Mouse (Mus musculus): ENCODE results near the gene Lhfp. TPM values are rescaled to one million over a fixed set of nuclear protein-coding genes. Genes with fewer than 3 reads are reported as not detected.

Gene Lhfp
- polyA plus RNA-seq, 1 experiment from 2014 or later, result 0.24 TPM

GRCm38 (mm10) chr3:53056430-53056829 lies 15.1 kb downstream of the Lhfp start:
- Histone ChIP-seq H3K36me3 (ENCODE audit: inconsistent target) (no peaks in the 10 kb centered on the region), H3K4me3 (ENCODE audit: inconsistent target) (no peak overlapping the region), H3K27ac (no peak overlapping the region), H3K79me2 (ENCODE audit: inconsistent target) (no peaks in the 10 kb centered on the region)
- WGBS (ENCODE audit: missing documents), result 90% methylated on average over 10 of the region's 10 CpGs

DNA sequence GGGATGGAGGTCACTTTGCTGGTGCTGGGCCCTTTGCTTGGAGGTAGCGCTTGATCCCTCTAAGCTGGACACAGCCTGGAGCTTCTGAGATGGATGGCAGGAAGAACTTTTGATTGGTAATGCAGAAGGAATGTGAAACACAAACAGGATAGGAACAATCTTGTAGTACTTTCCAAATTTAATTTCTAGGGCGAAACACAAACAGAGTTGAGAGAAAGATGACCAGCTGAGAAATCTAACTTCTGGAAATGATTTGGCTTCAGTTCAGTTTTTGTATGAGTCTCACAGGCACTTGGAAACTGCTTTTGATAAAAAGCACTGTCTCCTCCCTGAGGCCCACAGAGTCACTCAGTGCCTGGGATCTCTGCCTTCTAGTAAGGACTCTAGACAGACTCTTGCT lies 18.6 kb downstream of the Lhfp start:
- Histone ChIP-seq H3K79me2 (ENCODE audit: inconsistent target) (no peaks in the 10 kb centered on the region), H3K27ac (no peak overlapping the region), H3K4me3 (ENCODE audit: inconsistent target) (no peak overlapping the region), H3K36me3 (ENCODE audit: inconsistent target) (no peaks in the 10 kb centered on the region)
- 100% methylated on average over 2 of the region's 2 CpGs for WGBS (ENCODE audit: missing documents)

DNA sequence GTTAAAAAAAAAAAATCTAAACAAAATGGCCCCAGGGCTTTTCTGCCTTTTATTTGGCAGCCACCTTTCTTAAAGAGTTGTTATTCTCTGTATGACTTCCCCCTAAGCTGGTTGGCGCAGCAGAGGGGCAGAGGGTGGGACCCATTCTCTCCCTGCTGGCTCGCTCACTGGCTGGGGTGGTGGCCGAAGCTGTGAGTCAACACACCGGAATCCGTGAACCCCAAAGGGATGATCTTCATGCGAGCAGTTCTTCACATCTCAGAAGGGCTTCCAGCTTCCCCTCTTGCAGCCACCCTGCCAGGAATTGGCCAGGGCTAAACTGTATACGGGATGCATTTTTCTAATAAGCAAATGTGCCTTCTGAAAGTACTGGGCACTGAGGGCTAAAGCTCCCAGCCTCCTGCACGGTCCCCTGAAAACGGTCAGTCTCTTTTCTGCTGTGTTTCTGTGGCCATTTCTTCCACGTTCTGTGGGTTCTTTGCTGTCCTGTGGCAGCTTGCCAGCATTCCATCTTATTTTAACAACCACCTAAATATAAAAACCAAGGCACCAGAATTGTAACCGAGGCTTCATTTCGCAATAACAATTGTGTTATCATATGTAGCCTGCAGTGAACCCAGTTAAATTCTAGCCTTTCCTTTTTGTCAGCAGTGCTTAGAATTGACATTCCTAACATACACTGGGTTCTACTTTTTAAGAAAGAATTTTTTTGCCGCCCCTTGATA lies 22.3 kb downstream of the Lhfp start:
- Histone ChIP-seq H3K36me3 (ENCODE audit: inconsistent target) (no peaks in the 10 kb centered on the region), H3K4me3 (ENCODE audit: inconsistent target) (no peak overlapping the region), H3K27ac (no peak overlapping the region), H3K79me2 (ENCODE audit: inconsistent target) (no peaks in the 10 kb centered on the region)
- WGBS (ENCODE audit: missing documents), result 69% methylated on average over 13 of the region's 13 CpGs

GRCm38 (mm10) chr3:53065267-53066094 lies 24.2 kb downstream of the Lhfp start:
- no peak overlapping the region for H3K27ac ChIP-seq
- 89% methylated on average over 13 of the region's 13 CpGs for WGBS (ENCODE audit: missing documents)
- H3K79me2 ChIP-seq (ENCODE audit: inconsistent target), result no peaks in the 10 kb centered on the region
- no peaks in the 10 kb centered on the region for H3K36me3 ChIP-seq (ENCODE audit: inconsistent target)
- H3K4me3 ChIP-seq (ENCODE audit: inconsistent target), result no peak overlapping the region

GRCm38 (mm10) chr3:53066095-53066372 lies 24.7 kb downstream of the Lhfp start:
- WGBS (ENCODE audit: missing documents), result 74% methylated on average over 4 of the region's 4 CpGs

DNA sequence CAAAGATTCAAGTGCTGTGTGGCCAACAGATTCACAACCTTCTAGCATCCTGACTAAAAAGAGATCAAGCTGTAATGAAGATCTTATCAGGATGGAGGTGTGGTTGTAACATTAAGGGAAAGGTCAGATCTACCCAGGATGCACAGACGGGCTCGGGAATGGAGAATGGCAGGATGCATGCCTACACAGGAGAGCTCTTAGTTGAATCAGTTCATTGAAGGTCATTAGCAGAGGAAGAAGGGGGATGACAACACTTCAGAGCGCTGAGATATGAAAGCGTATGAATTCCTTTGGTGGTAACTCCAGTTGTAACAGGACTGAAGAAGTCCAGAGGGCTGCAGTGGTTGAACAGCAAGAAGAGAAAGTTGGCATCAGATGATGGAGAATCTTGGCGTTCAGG lies 27.1 kb downstream of the Lhfp start:
- 84% methylated on average over 5 of the region's 5 CpGs for WGBS (ENCODE audit: missing documents)
- Histone ChIP-seq H3K36me3 (ENCODE audit: inconsistent target) (no peaks in the 10 kb centered on the region), H3K27ac (no peak overlapping the region), H3K4me3 (ENCODE audit: inconsistent target) (no peak overlapping the region), H3K79me2 (ENCODE audit: inconsistent target) (no peaks in the 10 kb centered on the region)

More at GRCm38 (mm10) chr3:53066095-53066372, 24.7 kb downstream of the Lhfp start:
- no peaks in the 10 kb centered on the region for H3K79me2 ChIP-seq (ENCODE audit: inconsistent target)
- H3K36me3 ChIP-seq (ENCODE audit: inconsistent target), result no peaks in the 10 kb centered on the region
- no peak overlapping the region for H3K27ac ChIP-seq
- no peak overlapping the region for H3K4me3 ChIP-seq (ENCODE audit: inconsistent target)

DNA sequence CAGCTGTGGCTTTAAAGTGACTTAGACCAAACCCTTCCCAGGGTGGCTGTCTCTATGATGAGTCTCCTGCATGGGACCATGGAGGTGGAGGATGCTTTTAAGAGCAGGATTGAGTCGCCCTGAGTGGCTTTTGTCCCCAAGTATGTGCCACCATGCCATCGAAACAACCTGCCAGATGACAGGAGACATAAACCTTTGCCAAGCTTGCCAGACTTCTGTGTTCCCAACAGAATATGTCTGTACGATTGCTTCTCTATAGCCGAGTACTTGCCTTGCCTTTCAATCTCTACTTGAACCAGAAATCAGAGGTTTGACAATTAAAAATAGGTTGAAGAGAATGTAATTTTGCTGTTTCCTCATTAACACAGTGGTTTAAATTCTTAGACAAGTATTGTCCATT lies 32.9 kb downstream of the Lhfp start:
- Histone ChIP-seq H3K79me2 (ENCODE audit: inconsistent target) (no peaks in the 10 kb centered on the region), H3K4me3 (ENCODE audit: inconsistent target) (no peak overlapping the region), H3K27ac (no peak overlapping the region), H3K36me3 (ENCODE audit: inconsistent target) (no peaks in the 10 kb centered on the region)
- 93% methylated on average over 4 of the region's 4 CpGs for WGBS (ENCODE audit: missing documents)

DNA sequence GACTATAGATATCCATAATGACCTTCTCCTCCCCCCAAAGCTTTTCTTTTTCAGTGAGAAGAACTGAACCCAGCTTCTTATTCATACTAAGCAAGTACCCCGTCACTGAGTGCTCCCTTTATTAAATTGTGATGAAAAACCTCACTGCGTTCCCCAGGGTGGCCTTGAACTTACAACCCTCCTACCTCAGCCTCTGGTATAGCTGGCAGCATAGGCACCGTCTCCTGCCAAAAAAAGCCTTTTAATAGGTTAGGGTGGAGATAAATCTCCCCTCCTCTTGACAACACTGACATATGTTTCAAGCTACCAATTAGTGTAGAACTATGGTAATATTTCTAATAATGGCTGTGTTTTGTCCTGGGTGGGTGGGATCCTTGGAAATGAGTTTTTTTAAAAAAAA lies 33.4 kb downstream of the Lhfp start:
- H3K4me3 ChIP-seq (ENCODE audit: inconsistent target), result no peak overlapping the region
- H3K27ac ChIP-seq, result no peak overlapping the region
- 74% methylated on average over 3 of the region's 3 CpGs for WGBS (ENCODE audit: missing documents)
- H3K36me3 ChIP-seq (ENCODE audit: inconsistent target), result no peaks in the 10 kb centered on the region
- H3K79me2 ChIP-seq (ENCODE audit: inconsistent target), result no peaks in the 10 kb centered on the region

DNA sequence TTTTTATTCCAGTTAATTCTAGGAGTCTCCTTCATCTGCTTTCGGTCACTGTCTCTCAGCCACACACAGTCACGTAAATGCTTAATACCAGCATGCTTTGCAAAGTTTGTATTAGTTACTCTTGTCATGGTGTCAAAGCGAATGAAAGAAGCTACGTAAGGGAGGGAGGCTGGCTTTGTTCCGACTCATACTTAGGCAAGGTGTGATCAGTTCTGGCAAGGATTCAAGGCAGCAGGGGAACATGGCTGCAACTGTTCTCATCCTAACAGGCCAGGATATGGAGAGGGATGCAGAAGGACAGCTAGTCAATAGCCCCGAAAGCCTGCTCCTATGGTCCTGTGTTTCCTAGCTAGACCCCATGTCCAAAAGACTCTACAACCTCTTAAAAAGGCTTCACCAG lies 39.0 kb downstream of the Lhfp start:
- no peak overlapping the region for H3K27ac ChIP-seq
- H3K36me3 ChIP-seq (ENCODE audit: inconsistent target), result no peaks in the 10 kb centered on the region
- H3K4me3 ChIP-seq (ENCODE audit: inconsistent target), result no peak overlapping the region
- WGBS (ENCODE audit: missing documents), result 98% methylated on average over 6 of the region's 6 CpGs
- H3K79me2 ChIP-seq (ENCODE audit: inconsistent target), result no peaks in the 10 kb centered on the region

GRCm38 (mm10) chr3:53080710-53081109 lies 39.4 kb downstream of the Lhfp start:
- no peak overlapping the region for H3K27ac ChIP-seq
- no peaks in the 10 kb centered on the region for H3K36me3 ChIP-seq (ENCODE audit: inconsistent target)
- H3K79me2 ChIP-seq (ENCODE audit: inconsistent target), result no peaks in the 10 kb centered on the region
- 96% methylated on average over 6 of the region's 8 CpGs for WGBS (ENCODE audit: missing documents)
- no peak overlapping the region for H3K4me3 ChIP-seq (ENCODE audit: inconsistent target)

DNA sequence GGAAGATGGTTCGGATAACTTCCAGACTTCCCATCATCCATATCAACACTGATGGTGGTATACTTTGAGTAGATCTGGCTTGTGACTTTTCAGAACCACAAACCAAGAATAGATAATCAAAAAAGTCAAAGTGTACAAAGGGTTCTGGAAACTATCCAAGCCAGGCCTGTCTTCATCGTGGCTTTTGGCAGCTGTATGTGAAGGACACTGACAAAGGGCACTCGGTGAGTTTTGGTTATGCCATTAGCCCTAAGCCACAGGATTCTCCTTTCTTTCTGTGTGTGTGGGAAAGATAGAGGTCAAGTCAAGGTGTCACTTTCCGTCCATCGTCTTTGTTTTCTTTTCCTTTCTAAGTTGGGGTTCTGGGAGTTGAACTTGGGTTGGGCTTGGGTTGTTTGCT lies 42.4 kb downstream of the Lhfp start:
- Histone ChIP-seq H3K36me3 (ENCODE audit: inconsistent target) (no peaks in the 10 kb centered on the region), H3K79me2 (ENCODE audit: inconsistent target) (no peaks in the 10 kb centered on the region), H3K4me3 (ENCODE audit: inconsistent target) (no peak overlapping the region), H3K27ac (no peak overlapping the region)
- 88% methylated on average over 5 of the region's 5 CpGs for WGBS (ENCODE audit: missing documents)

GRCm38 (mm10) chr3:53084806-53085205 lies 43.5 kb downstream of the Lhfp start:
- 94% methylated on average over 8 of the region's 8 CpGs for WGBS (ENCODE audit: missing documents)
- no peak overlapping the region for H3K4me3 ChIP-seq (ENCODE audit: inconsistent target)
- H3K36me3 ChIP-seq (ENCODE audit: inconsistent target), result no peaks in the 10 kb centered on the region
- H3K79me2 ChIP-seq (ENCODE audit: inconsistent target), result no peaks in the 10 kb centered on the region
- H3K27ac ChIP-seq, result no peak overlapping the region

DNA sequence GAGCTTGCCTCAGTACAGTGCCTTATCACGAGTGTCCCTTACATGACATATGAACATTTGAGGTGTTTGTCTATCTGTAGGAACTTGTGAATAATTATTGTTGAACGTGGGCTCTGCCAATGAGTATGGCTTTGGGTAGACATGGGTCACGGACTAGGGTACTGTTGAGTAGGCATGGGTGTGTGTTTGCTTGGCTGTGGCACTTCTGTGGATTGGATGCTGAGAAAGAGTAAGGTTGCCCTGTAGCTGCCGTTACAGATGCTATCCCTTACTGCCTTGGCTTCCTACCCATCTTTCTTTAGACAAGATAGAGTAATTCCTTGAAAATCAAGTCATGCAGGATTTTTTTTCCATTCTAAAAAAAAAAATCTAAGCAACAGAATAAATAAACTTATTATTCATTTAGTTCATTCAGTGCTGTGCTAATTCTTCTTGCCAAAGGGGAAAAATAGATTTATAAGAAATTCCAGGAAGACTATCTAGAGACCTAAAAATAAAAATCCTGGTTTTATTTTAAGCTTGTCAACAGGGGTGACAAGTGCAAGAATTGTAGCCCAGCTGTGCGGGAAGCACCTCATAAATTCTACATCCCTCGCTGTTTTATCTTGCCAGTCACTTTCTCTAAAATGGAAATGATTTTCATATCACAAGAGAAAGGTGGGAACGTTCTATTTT lies 45.3 kb downstream of the Lhfp start:
- WGBS (ENCODE audit: missing documents), result 82% methylated on average over 7 of the region's 7 CpGs
- H3K79me2 ChIP-seq (ENCODE audit: inconsistent target), result no peaks in the 10 kb centered on the region
- no peaks in the 10 kb centered on the region for H3K36me3 ChIP-seq (ENCODE audit: inconsistent target)
- no peak overlapping the region for H3K4me3 ChIP-seq (ENCODE audit: inconsistent target)
- H3K27ac ChIP-seq, result no peak overlapping the region

DNA sequence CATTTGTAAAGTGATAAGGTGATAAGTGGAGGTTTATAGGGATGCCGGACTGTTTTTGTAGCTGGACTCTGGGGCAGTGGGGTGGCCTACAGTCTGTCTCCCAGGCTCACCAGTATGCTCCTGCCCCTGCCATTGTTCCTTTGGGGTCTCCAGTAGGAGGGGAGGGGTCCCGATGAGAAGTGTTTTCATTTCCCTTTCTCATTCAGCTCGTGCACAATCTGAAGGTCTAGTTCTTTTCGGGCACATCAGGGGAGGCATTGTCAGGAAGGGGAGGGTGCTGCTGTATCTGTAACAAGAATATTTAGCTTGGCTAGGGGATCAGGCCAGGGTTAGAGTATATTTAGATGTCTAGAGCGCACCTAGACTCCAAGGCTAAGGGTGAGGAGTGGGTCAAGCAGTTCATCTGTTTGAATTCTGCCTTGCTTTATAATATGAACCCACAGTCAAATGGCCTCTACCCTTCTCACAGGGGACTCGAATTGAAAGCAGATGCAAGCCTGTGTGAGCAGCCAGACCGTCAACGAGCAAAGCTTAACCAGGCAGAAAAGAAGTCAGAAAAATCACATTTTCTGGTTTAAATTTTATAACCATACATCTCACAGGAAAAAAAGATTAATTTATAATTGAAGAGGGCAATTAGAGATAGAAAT lies 46.0 kb downstream of the Lhfp start:
- no peak overlapping the region for H3K4me3 ChIP-seq (ENCODE audit: inconsistent target)
- H3K79me2 ChIP-seq (ENCODE audit: inconsistent target), result no peaks in the 10 kb centered on the region
- WGBS (ENCODE audit: missing documents), result 76% methylated on average over 8 of the region's 8 CpGs
- H3K36me3 ChIP-seq (ENCODE audit: inconsistent target), result no peaks in the 10 kb centered on the region
- no peak overlapping the region for H3K27ac ChIP-seq

GRCm38 (mm10) chr3:53089921-53090320 lies 48.6 kb downstream of the Lhfp start:
- H3K4me3 ChIP-seq (ENCODE audit: inconsistent target), result no peak overlapping the region
- 82% methylated on average over 2 of the region's 2 CpGs for WGBS (ENCODE audit: missing documents)
- no peaks in the 10 kb centered on the region for H3K36me3 ChIP-seq (ENCODE audit: inconsistent target)
- no peaks in the 10 kb centered on the region for H3K79me2 ChIP-seq (ENCODE audit: inconsistent target)
- no peak overlapping the region for H3K27ac ChIP-seq
